11 mouse cellular contexts compared by ENCODE assay signal in the genomic region with DNA sequence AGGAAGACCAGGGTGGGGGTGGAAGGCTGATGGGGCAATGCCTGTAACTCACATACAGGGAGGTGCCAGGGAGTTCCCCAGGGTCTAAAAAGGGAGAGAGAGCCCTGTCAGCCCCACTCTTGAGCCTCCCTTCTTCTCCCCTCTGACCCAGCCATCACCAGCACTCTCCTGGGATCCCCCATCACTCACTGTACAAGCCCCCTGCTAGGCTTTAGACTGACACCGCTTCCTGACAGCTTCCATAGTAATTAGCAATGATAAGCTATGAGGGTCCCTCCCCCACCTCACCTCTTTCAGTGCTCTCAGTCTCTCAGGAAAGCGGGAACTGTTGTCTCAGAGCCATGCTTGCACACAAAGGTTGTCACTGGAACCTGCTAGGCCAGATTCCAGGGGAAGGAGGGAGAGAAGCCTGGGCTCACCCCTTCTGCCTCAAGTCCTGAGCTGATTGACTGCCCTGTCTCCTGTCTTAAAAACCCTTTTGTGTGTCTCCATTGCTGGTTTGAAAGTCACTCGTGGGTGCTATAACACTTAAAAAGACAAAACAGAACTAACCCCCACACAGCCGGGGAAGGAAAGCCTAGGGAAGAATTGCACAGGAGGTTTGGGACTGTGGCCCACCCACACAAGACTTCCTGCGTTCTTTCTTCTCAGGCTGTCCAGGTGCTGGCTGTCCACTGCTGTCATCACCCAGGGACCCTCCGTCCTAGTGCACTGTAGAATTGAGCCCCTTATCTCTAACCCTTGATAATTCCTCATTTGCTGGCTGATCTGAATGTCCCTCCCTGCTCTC. TPM values are rescaled to one million over a fixed set of nuclear protein-coding genes. Genes with fewer than 3 reads are reported as not detected.
DNase-seq lines count a peak whose midpoint lies in the region; ATAC-seq and TF ChIP-seq lines count a peak whose summit lies in the region.
"Had no signal": no experiment of that assay in that cellular context is flagged by ENCODE, and none has a peak within 500 bp of the region (broad histone marks: within the 10 kb centered on the region; RNA-seq: fewer than 3 reads in every experiment).

No protein-coding gene starts in this region.

- WGBS in heart, embryonic 14.5 days = 16% methylated on average over 6 of the region's 6 CpGs
- 34% methylated on average over 6 of the region's 6 CpGs for WGBS in intestine, embryonic 16.5 days
- 52% methylated on average over 6 of the region's 6 CpGs for WGBS in liver, postnatal 0 days (ENCODE audit: insufficient replicate concordance)

- peaks cover 20 to 26% of the 10 kb centered on the region in 2 experiments for H3K4me1 ChIP-seq in heart, embryonic 14.5 days (ENCODE audit: control insufficient read depth in 2 of 2, insufficient read depth in 2 of 2, low read length in 2 of 2)
- peaks cover 17% of the 10 kb centered on the region for H3K4me1 ChIP-seq in ES-Bruce4 (ENCODE audit: control insufficient read depth, insufficient read depth, low read length)
- peaks cover 23% of the 10 kb centered on the region for H3K4me1 ChIP-seq in intestine, embryonic 16.5 days (ENCODE audit: control insufficient read depth, insufficient read depth, low read length)
- H3K4me1 ChIP-seq in liver, postnatal 0 days (ENCODE audit: insufficient read depth) = no peaks in the 10 kb centered on the region

- ATAC-seq in heart, embryonic 14.5 days (ENCODE audit: insufficient number of reproducible peaks, insufficient read depth, low FRiP score, low read depth) = peak; percentile 42; the same call in 1 of the 2 replicates
- ATAC-seq in intestine, embryonic 16.5 days = peak; percentile 60
- ATAC-seq in granulocyte monocyte progenitor cell, adult 5-6 weeks (replicated peaks; ENCODE audit: poor library complexity, severe bottlenecking) = no peak
- no peak for ATAC-seq in megakaryocyte-erythroid progenitor cell, adult 5-6 weeks (replicated peaks; ENCODE audit: low FRiP score, low TSS enrichment, poor library complexity, severe bottlenecking)
- no peak for ATAC-seq in liver, postnatal 0 days

- peak; percentile 95 for TF ChIP-seq EP300 in ES-Bruce4 (IDR thresholded peaks at IDR 0.05; ENCODE audit: insufficient read depth, low read depth, low read length)
- TF ChIP-seq EP300 in liver, postnatal 0 days (IDR thresholded peaks at IDR 0.05; ENCODE audit: low read depth) = no peak

- H3K4me3 ChIP-seq in heart, embryonic 14.5 days (ENCODE audit: control insufficient read depth in 1 of 2, insufficient read depth in 1 of 2, low read depth in 1 of 2, low read length in 2 of 2) = no peak overlapping the region
- H3K4me3 ChIP-seq in ES-Bruce4 (ENCODE audit: low read depth, low read length) = peak overlapping the region; percentile 39
- H3K4me3 ChIP-seq in intestine, embryonic 16.5 days (ENCODE audit: low read length) = no peak overlapping the region
- H3K4me3 ChIP-seq in liver, postnatal 0 days (ENCODE audit: low read depth, low read length) = no peak overlapping the region

- peak overlapping the region; percentile 65 to 73 for H3K27ac ChIP-seq in heart, embryonic 14.5 days (replicated peaks in 1 of 2; ENCODE audit: control insufficient read depth in 1 of 2, insufficient read depth in 1 of 2, low read depth in 2 of 2, low read length in 2 of 2)
- peak overlapping the region; percentile 68 for H3K27ac ChIP-seq in ES-Bruce4 (ENCODE audit: insufficient read depth, low read length)
- H3K27ac ChIP-seq in intestine, embryonic 16.5 days (ENCODE audit: low read length) = peak overlapping the region; percentile 64
- H3K27ac ChIP-seq in liver, postnatal 0 days (ENCODE audit: low read depth) = no peak overlapping the region

- DNase-seq in heart, adult 11 months = no peak
- peak; percentile 56 for DNase-seq in embryo, embryonic 9.5 days (ENCODE audit: extremely low spot score)
- DNase-seq in liver, postnatal 0 days = no peak
- DNase-seq: adrenal gland, postnatal 36 days; heart, adult 18-20 months; layer of hippocampus, adult 9-11 months had no signal

- no peaks in the 10 kb centered on the region for H3K27me3 ChIP-seq in heart, embryonic 14.5 days (ENCODE audit: control insufficient read depth, insufficient read depth, low read length)
- no peaks in the 10 kb centered on the region for H3K27me3 ChIP-seq in ES-Bruce4 (ENCODE audit: control insufficient read depth, insufficient read depth, low read length, poor library complexity, severe bottlenecking)
- no peaks in the 10 kb centered on the region for H3K27me3 ChIP-seq in intestine, embryonic 16.5 days (replicated peaks; ENCODE audit: control insufficient read depth, insufficient read depth, low read length)
- H3K27me3 ChIP-seq in liver, postnatal 0 days (ENCODE audit: insufficient read depth, low read length) = no peaks in the 10 kb centered on the region

- no peak for TF ChIP-seq CTCF in ES-Bruce4 (IDR thresholded peaks at IDR 0.05; ENCODE audit: low read depth, low read length)
- no peak for TF ChIP-seq CTCF in liver, postnatal 0 days (IDR thresholded peaks at IDR 0.05; ENCODE audit: low read depth)

- H3K4me2 ChIP-seq in heart, embryonic 14.5 days (ENCODE audit: low read length) = peak overlapping the region; percentile 16; the same call in 1 of the 2 replicates
- H3K4me2 ChIP-seq in intestine, embryonic 16.5 days (ENCODE audit: low read depth, low read length) = no peak overlapping the region
- H3K4me2 ChIP-seq in liver, postnatal 0 days (ENCODE audit: low read depth, low read length) = no peak overlapping the region

- peak overlapping the region; percentile 44; the same call in 1 of the 2 replicates for H3K9ac ChIP-seq in heart, embryonic 14.5 days (ENCODE audit: low read length)
- peak overlapping the region; percentile 6; the same call in 1 of the 2 replicates for H3K9ac ChIP-seq in ES-Bruce4 (ENCODE audit: low read depth, poor library complexity, severe bottlenecking)
- 0 out of 2 replicates have a peak overlapping the region, but pooled peaks have one; percentile 14 for H3K9ac ChIP-seq in intestine, embryonic 16.5 days (ENCODE audit: low read depth, low read length)
- no peak overlapping the region for H3K9ac ChIP-seq in liver, postnatal 0 days (replicated peaks)

- no peak for TF ChIP-seq POLR2A in ES-Bruce4 (IDR thresholded peaks at IDR 0.05; ENCODE audit: insufficient read depth, low read length)

- 0 out of 2 replicates have a peak, but pooled peaks cover 4% of the 10 kb centered on the region for H3K9me3 ChIP-seq in heart, embryonic 14.5 days (ENCODE audit: control insufficient read depth, low read length)
- 0 out of 2 replicates have a peak, but pooled peaks cover 2% of the 10 kb centered on the region for H3K9me3 ChIP-seq in ES-Bruce4 (replicated peaks; ENCODE audit: control insufficient read depth, insufficient read depth, low read length, poor library complexity, severe bottlenecking)
- no peaks in the 10 kb centered on the region for H3K9me3 ChIP-seq in intestine, embryonic 16.5 days (ENCODE audit: control insufficient read depth, low read length)
- no peaks in the 10 kb centered on the region for H3K9me3 ChIP-seq in liver, postnatal 0 days (ENCODE audit: low read length)

- H3K36me3 ChIP-seq in heart, embryonic 14.5 days (ENCODE audit: control insufficient read depth, insufficient read depth, low read length) = no peaks in the 10 kb centered on the region
- no peaks in the 10 kb centered on the region for H3K36me3 ChIP-seq in ES-Bruce4 (ENCODE audit: control insufficient read depth, insufficient read depth, low read length, poor library complexity, severe bottlenecking)
- no peaks in the 10 kb centered on the region for H3K36me3 ChIP-seq in intestine, embryonic 16.5 days (ENCODE audit: control insufficient read depth, insufficient read depth, low read length)
- no peaks in the 10 kb centered on the region for H3K36me3 ChIP-seq in liver, postnatal 0 days (replicated peaks; ENCODE audit: insufficient read depth, low read length)

RNA-seq across cellular contexts. Expression of gene Mb, which starts 5.7 kb away (rescaled TPM):
- polyA plus RNA-seq in heart, embryonic 14.5 days (2014; fragmentation: Nextera tagmentation; extraction: Ambion mirVana) = 807 and 810 TPM in 2 replicates
- 1.9 and 2.1 TPM in 2 replicates for polyA plus RNA-seq in ES-Bruce4 (2011; ENCODE audit: insufficient read depth, insufficient read length, low read depth, missing spikeins)
- polyA plus RNA-seq in intestine, embryonic 16.5 days (2015; fragmentation: Nextera tagmentation; extraction: Ambion mirVana) = 0.48 and 0.56 TPM in 2 replicates
- not detected in 2 replicates for total RNA-seq in granulocyte monocyte progenitor cell, adult 5-6 weeks (2014; fragmentation: Nextera tagmentation)
- total RNA-seq in granulocyte monocyte progenitor cell, adult 5-6 weeks (2017) = not detected in 2 replicates
- not detected in 2 replicates for total RNA-seq in megakaryocyte-erythroid progenitor cell, adult 5-6 weeks (2014; fragmentation: Nextera tagmentation)
- total RNA-seq in megakaryocyte-erythroid progenitor cell, adult 5-6 weeks (2017) = not detected in 2 replicates
- 0.15 and 6.6 TPM in 2 replicates for polyA plus RNA-seq in liver, postnatal 0 days (2015; fragmentation: Nextera tagmentation; extraction: Ambion mirVana)

RNA-seq across cellular contexts. Expression of gene Apol6, which starts 11.7 kb away (rescaled TPM):
- 0.19 TPM in 2 replicates for polyA plus RNA-seq in heart, embryonic 14.5 days (2014; fragmentation: Nextera tagmentation; extraction: Ambion mirVana)
- polyA plus RNA-seq in ES-Bruce4 (2011; ENCODE audit: insufficient read depth, insufficient read length, low read depth, missing spikeins) = not detected in 2 replicates
- 0.38 and 0.42 TPM in 2 replicates for polyA plus RNA-seq in intestine, embryonic 16.5 days (2015; fragmentation: Nextera tagmentation; extraction: Ambion mirVana)
- total RNA-seq in granulocyte monocyte progenitor cell, adult 5-6 weeks (2014; fragmentation: Nextera tagmentation) = not detected in 2 replicates
- total RNA-seq in granulocyte monocyte progenitor cell, adult 5-6 weeks (2017) = not detected in 2 replicates
- not detected in 2 replicates for total RNA-seq in megakaryocyte-erythroid progenitor cell, adult 5-6 weeks (2014; fragmentation: Nextera tagmentation)
- total RNA-seq in megakaryocyte-erythroid progenitor cell, adult 5-6 weeks (2017) = not detected in 2 replicates
- polyA plus RNA-seq in liver, postnatal 0 days (2015; fragmentation: Nextera tagmentation; extraction: Ambion mirVana) = not detected in 2 replicates

Comparison
In these comparisons a context has a peak if more than half of its experiments do, and no peak if none do; other contexts are left out.
1. ATAC-seq: peak in heart, embryonic 14.5 days (single experiment) and intestine, embryonic 16.5 days (single experiment); none in granulocyte monocyte progenitor cell, adult 5-6 weeks (single experiment), megakaryocyte-erythroid progenitor cell, adult 5-6 weeks (single experiment) and liver, postnatal 0 days (single experiment).
2. RNA of gene Mb, which starts 5.7 kb away (polyA plus RNA-seq): 807 to 810 TPM in heart, embryonic 14.5 days; 1.9 to 2.1 TPM in ES-Bruce4, 0.48 to 0.56 TPM in intestine, embryonic 16.5 days and 0.15 to 6.6 TPM in liver, postnatal 0 days; every median in the first group is over 100 times any median in the second.